Mouse (Mus musculus) forebrain, postnatal 0 days (tissue): ENCODE results near the gene Sprr2j-ps. TPM values are rescaled to one million over a fixed set of nuclear protein-coding genes. Genes with fewer than 3 reads are reported as not detected.

Experiments used
- ATAC-seq: fragments of 200-750 bp; cut with Nextera tagmentation; 2 replicates; pipeline ENCODE4 v1.8.0; 2017; ENCODE audit warnings: mild to moderate bottlenecking, moderate library complexity
- DNase-seq: peaks from one replicate; pipeline ENCODE4 v3.0.0-alpha.2; 2015
- H3K27ac ChIP-seq: fragments of 300-500 bp; sonication (generic); 2 replicates; pipeline ENCODE4 v1.5.1; 2014; ENCODE audit warnings: low read depth, mild to moderate bottlenecking, antibody characterized with exemption, low read length, moderate library complexity, mixed read lengths
- H3K27me3 ChIP-seq: fragments of 300-500 bp; sonication (generic); 2 replicates; pipeline ENCODE4 v1.6.1; 2014; ENCODE audit warnings: mild to moderate bottlenecking, low read length, mixed read lengths; ENCODE audit not compliant: insufficient read depth
- H3K36me3 ChIP-seq: fragments of 300-500 bp; sonication (generic); 2 replicates; pipeline ENCODE4 v1.6.1; 2014; ENCODE audit warnings: mild to moderate bottlenecking, moderate library complexity; ENCODE audit not compliant: insufficient read depth
- H3K4me1 ChIP-seq: fragments of 300-500 bp; sonication (generic); 2 replicates; pipeline ENCODE4 v1.6.1; 2014; ENCODE audit warnings: antibody characterized with exemption; ENCODE audit not compliant: insufficient read depth
- H3K4me2 ChIP-seq: fragments of 300-500 bp; sonication (generic); 2 replicates; pipeline ENCODE4 v1.6.1; 2014; ENCODE audit warnings: low read depth, mild to moderate bottlenecking, moderate library complexity
- H3K4me3 ChIP-seq: fragments of 300-500 bp; sonication (generic); 2 replicates; pipeline ENCODE4 v1.5.1; 2014; ENCODE audit warnings: low read depth, low read length, mixed read lengths
- H3K9ac ChIP-seq: fragments of 300-500 bp; sonication (generic); 2 replicates; pipeline ENCODE4 v1.6.1; 2014; ENCODE audit warnings: mild to moderate bottlenecking
- H3K9me3 ChIP-seq: fragments of 300-500 bp; sonication (generic); 2 replicates; pipeline ENCODE4 v1.6.1; 2016; ENCODE audit warnings: low read length
- CTCF ChIP-seq: sonication (generic); IDR thresholded peaks from 2 replicates; pipeline ENCODE4 v1.5.1; 2016; ENCODE audit warnings: antibody characterized with exemption, control low read depth, low read depth
- WGBS: fragments of 180-500 bp; shearing (Covaris S2); extraction: QIAGEN DNeasy Blood & Tissue Kit; methylation state at CpG from one replicate; pipeline ENCODE4 v1.1.7; 2014; 5-methylcytosine and 5-hydroxymethylcytosine counted together
- polyA plus RNA-seq: library from polyadenylated mRNA; unstranded; fragments of >200 nt; fragmentation: Nextera tagmentation; extraction: Ambion mirVana; gene quantifications from 2 replicates; pipeline ENCODE4 v1.2.1, GENCODE M21; 2015
- total RNA-seq: library from RNA; depleted of rRNA; stranded (reverse); fragments of >200 nt; gene quantifications from 2 replicates; pipeline ENCODE4 v1.2.3, GENCODE M21; 2014; rRNA removed

Gene Sprr2j-ps
- total RNA-seq (not detected in 2 replicates), polyA plus RNA-seq (not detected in 2 replicates)

DNA sequence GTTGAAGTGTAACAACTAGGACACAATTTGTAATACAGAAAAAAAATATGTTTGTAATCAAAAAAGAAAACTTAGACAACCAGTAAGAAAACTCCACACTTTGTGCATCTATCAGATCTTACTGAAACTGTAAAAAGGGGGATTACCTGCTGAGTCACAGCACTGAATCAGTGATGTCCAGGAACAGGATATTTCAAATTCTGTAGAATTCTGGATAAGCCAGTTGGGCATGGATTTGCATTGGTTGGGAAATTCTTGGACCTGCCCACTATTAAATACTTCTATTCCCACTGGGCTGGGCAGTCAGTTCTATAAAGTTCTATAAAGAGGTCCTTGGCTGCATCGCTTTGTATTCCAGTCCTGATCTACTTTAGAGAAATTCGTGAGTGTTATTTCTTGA, at the start of gene Sprr2j-ps:
Sprr2j-ps (plus strand) TSS at position 301 of the 400 bp plus-strand sequence.
- WGBS = 94% methylated on average over 2 of the region's 2 CpGs
- no peak for ATAC-seq

DNA sequence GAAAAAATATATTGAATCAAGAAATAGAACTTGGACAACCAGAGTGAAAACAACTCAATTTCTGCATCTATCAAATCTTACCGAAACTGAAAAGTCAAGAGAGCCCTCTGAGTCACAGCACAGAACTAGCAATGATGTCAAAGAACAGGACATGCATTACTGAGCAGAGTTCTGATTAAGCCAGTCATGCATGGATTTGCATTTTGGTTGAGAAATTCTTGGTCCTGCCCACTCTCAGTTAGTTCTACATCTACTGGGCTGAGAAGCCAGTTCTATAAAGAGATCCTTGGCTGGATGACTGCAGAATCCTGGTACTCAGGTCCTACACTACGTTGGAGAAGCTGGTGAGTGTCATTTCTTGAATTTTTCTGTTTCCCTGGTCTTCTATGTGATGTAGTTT, 44.3 kb upstream of the Sprr2j-ps start:
- Histone ChIP-seq H3K9me3 (no peaks in the 10 kb centered on the region), H3K4me2 (no peak overlapping the region), H3K9ac (no peak overlapping the region), H3K36me3 (no peaks in the 10 kb centered on the region), H3K4me3 (no peak overlapping the region), H3K27ac (no peak overlapping the region), H3K27me3 (no peaks in the 10 kb centered on the region), H3K4me1 (no peaks in the 10 kb centered on the region)
- ATAC-seq = no peak
- WGBS = 78% methylated on average over 2 of the region's 2 CpGs
- no peak for TF ChIP-seq CTCF
- no peak for DNase-seq

More for the DNA sequence above, at the start of gene Sprr2j-ps:
- no peaks in the 10 kb centered on the region for H3K27me3 ChIP-seq
- H3K4me3 ChIP-seq = no peak within 1 kb of the TSS
- no peak within 1 kb of the TSS for H3K27ac ChIP-seq
- no peaks in the 10 kb centered on the region for H3K9me3 ChIP-seq
- no peak for DNase-seq
- no peaks in the 10 kb centered on the region for H3K36me3 ChIP-seq
- H3K4me1 ChIP-seq = no peaks in the 10 kb centered on the region
- no peak within 1 kb of the TSS for H3K4me2 ChIP-seq
- TF ChIP-seq CTCF = no peak
- no peak within 1 kb of the TSS for H3K9ac ChIP-seq

DNA sequence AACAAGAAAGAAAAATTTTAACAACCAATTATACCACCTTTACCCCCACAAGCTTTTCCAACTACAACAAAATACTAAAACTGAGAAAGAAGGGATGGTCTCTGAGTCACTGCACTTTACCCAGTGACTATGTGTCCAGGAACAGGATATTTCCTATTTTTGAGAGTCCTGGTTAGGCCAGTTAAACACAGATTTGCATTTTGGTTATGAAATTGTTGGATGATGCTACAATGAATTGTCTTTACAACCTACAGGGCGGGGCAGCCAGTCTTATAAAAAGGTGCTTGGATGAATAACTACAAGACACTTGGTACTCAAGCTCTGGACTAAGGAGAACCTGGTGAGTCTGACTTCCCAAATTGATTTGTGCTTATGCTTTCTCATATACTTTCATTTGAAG, 32.5 kb upstream of the Sprr2j-ps start, which contains the start of gene Sprr2h:
Sprr2h (plus strand) TSS at position 301 of the 400 bp plus-strand sequence.
- Histone ChIP-seq H3K4me3 (no peak within 1 kb of the TSS), H3K9me3 (no peaks in the 10 kb centered on the region), H3K27ac (no peak within 1 kb of the TSS), H3K27me3 (no peaks in the 10 kb centered on the region), H3K4me2 (no peak within 1 kb of the TSS), H3K4me1 (no peaks in the 10 kb centered on the region), H3K36me3 (no peaks in the 10 kb centered on the region), H3K9ac (no peak within 1 kb of the TSS)
- 78% methylated on average over 1 of the region's 1 CpGs for WGBS
- ATAC-seq (no peak), DNase-seq (no peak)
- no peak for TF ChIP-seq CTCF

DNA sequence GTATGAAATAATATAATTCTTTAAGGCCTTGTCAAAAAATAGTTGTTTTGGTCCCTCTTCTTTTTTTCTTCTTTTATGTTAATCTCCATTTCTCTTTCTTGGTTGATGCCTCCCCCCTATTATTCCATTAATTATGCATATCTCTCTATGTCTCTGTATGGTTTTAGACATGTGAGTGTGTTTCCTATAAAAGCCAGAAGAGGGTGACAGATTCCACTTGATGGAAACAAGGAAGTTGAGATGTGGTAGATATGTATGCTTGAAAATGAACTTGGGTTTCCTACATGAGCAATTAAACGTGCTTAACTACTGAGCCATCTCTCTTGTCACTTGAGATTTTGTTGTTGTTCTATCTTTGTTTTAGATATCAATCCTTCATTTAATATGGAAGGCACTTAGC, 23.6 kb upstream of the Sprr2j-ps start:
- no peaks in the 10 kb centered on the region for H3K36me3 ChIP-seq
- H3K4me2 ChIP-seq = no peak overlapping the region
- ATAC-seq (no peak), DNase-seq (peak; percentile 4)
- H3K9me3 ChIP-seq = no peaks in the 10 kb centered on the region
- WGBS = 48% methylated on average over 1 of the region's 1 CpGs
- H3K27ac ChIP-seq = no peak overlapping the region
- TF ChIP-seq CTCF = peak; percentile 59
- H3K4me3 ChIP-seq = no peak overlapping the region
- H3K4me1 ChIP-seq = no peaks in the 10 kb centered on the region
- no peaks in the 10 kb centered on the region for H3K27me3 ChIP-seq
- no peak overlapping the region for H3K9ac ChIP-seq

DNA sequence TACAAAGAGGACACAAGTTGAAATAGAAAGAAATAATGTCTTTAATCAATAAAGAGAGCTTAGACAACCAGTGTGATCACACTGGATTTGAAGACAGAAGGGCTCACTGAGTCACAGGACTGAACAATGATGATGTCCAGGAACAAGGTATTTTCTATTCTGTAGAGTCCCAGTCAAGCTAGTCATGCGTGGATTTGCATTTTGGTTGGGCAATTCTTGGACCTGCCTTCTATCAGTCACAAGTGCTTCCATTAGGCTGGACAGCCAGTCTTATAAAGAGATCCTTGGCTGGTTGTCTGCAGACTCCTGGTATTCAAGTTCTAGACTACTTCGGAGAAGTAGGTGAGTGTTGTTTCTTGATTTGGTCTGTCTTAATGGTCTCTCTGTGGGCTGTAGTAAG, 10.2 kb upstream of the Sprr2j-ps start, which contains the start of gene Sprr2i:
Sprr2i (plus strand) TSS at position 301 of the 400 bp plus-strand sequence.
- Histone ChIP-seq H3K4me1 (no peaks in the 10 kb centered on the region), H3K27me3 (no peaks in the 10 kb centered on the region), H3K27ac (no peak within 1 kb of the TSS), H3K36me3 (no peaks in the 10 kb centered on the region), H3K4me2 (no peak within 1 kb of the TSS), H3K9ac (no peak within 1 kb of the TSS), H3K9me3 (no peaks in the 10 kb centered on the region), H3K4me3 (no peak within 1 kb of the TSS)
- ATAC-seq = no peak
- WGBS = 94% methylated on average over 2 of the region's 2 CpGs
- no peak for TF ChIP-seq CTCF
- DNase-seq = no peak

DNA sequence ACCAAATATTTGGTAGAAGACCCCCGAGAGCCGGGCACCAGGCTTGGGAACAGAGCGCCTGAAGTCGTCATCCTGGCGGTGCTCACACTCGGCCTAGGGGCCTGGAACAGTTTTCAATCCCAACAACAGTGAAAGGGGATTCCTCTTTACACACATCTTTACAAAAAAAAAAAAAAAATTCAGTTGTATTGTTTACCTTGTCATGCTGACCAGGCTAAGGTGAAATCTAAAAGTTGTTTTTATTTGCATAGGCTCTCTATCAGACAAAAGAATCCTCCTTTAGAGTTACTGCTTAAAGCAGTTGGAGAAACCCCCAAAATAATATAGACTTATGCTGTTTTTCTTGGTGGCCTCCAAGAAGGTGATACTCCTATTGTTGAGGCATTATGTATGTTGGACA, 11.4 kb downstream of the Sprr2j-ps start, which contains the start of gene Gm9774:
Gm9774 (minus strand) TSS at position 101 of the 400 bp plus-strand sequence.
- Histone ChIP-seq H3K4me2 (no peak within 1 kb of the TSS), H3K27me3 (no peaks in the 10 kb centered on the region), H3K36me3 (no peaks in the 10 kb centered on the region), H3K4me1 (no peaks in the 10 kb centered on the region), H3K27ac (no peak within 1 kb of the TSS), H3K9ac (no peak within 1 kb of the TSS), H3K4me3 (no peak within 1 kb of the TSS), H3K9me3 (no peaks in the 10 kb centered on the region)
- ATAC-seq (no peak), DNase-seq (no peak)
- no peak for TF ChIP-seq CTCF
- WGBS = 94% methylated on average over 6 of the region's 6 CpGs

DNA sequence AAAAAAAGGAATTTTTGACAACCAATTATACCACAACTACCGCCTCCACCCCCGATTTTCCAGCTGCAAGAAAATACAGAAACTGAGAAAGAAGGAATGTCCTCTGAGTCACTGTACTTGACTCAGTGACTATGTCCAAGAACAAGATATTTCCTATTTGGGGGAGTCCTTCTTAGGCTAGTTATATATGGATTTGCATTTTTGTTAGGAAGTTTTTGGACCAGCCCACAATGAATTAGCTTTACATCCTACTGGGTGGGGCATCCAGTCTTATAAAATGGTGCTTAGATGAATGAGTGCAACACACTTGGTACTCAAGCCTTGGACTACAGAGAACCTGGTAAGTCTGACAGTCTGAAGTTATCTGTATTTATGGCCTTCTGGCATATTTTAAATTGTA, 14.4 kb downstream of the Sprr2j-ps start, which contains the start of gene Sprr2k:
Sprr2k (plus strand) TSS at position 301 of the 400 bp plus-strand sequence.
- no peak within 1 kb of the TSS for H3K27ac ChIP-seq
- H3K4me3 ChIP-seq = no peak within 1 kb of the TSS
- H3K9ac ChIP-seq = no peak within 1 kb of the TSS
- WGBS = 95% methylated on average over 2 of the region's 2 CpGs
- H3K9me3 ChIP-seq = no peaks in the 10 kb centered on the region
- no peaks in the 10 kb centered on the region for H3K27me3 ChIP-seq
- no peaks in the 10 kb centered on the region for H3K36me3 ChIP-seq
- H3K4me1 ChIP-seq = no peaks in the 10 kb centered on the region
- TF ChIP-seq CTCF = no peak
- H3K4me2 ChIP-seq = no peak within 1 kb of the TSS
- DNase-seq = no peak
- ATAC-seq = no peak
